Mouse (Mus musculus) splenic B cell, adult 2 months (primary cell): ENCODE data around the gene Fbxo30.
"Not testable (repeated sequence)": the region's sequence is repeated elsewhere in the genome, so short reads cannot be mapped to it uniquely, and the experiment has no call there.

Source experiments
- DNase-seq: peaks from one replicate; pipeline ENCODE4 v3.0.0-alpha.2; 2011; ENCODE audit warnings: low read depth, low spot score
- H3K27me3 ChIP-seq: 2 replicates; pipeline ENCODE4 v1.6.1; 2012; ENCODE audit warnings: mild to moderate bottlenecking, low read length, moderate library complexity, mixed read lengths; ENCODE audit not compliant: control insufficient read depth, poor library complexity, insufficient read depth, severe bottlenecking
- H3K36me3 ChIP-seq: 2 replicates; pipeline ENCODE4 v1.6.1; 2012; ENCODE audit warnings: mild to moderate bottlenecking, low read length, moderate library complexity, mixed read lengths; ENCODE audit not compliant: control insufficient read depth, poor library complexity, insufficient read depth, severe bottlenecking

The Fbxo30 gene

DNA sequence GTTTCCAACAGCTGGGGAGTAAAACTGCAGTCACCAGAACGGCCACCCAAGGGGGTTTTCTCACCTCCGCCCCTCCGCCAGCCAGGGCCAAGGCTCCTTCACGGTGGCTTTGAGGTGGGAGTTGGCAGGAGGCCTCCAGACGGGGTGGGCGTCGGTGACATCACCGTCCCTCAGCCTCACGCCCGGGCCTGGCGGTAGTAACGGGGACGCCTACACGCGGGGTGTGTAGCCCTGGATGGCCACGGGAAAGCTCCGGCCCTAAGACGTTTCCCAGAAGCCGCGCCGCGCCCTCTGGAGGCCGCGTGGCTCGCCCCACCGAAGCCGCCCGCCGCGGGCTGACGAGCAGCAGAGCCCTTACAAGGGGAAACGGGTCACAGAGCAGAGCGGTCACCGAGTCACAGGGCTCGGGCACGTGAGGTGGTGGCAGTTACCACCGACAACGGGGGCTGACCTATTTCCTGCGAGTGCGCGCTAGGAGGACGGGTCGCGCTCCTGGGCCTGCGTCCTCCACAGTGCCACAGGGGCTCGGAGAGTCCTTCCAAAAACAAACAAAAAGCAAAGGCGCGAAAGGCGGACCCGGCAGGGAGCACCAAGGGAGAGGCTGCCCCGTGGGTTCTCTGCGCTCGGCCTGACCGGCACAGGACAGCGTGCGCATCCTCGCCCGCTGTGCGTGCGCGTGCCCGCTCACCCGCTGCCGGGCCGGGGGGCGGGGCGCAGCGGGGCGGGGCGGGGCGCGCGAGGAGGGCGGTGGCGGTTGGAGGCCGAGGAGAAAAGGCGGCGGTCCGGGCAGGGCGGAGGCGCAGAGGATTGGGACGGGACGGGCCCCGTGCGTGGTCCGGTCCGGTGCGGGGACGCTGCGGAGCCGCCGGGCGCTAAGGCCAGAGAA lies at the start of gene Fbxo30:
Fbxo30 (plus strand) TSS at position 753 of the 886 bp plus-strand sequence.
- peak; percentile 88 for DNase-seq
- Histone ChIP-seq H3K27me3 (peaks cover 2% of the 10 kb centered on the region; the same call in 1 of the 2 replicates), H3K36me3 (no peaks in the 10 kb centered on the region)

DNA sequence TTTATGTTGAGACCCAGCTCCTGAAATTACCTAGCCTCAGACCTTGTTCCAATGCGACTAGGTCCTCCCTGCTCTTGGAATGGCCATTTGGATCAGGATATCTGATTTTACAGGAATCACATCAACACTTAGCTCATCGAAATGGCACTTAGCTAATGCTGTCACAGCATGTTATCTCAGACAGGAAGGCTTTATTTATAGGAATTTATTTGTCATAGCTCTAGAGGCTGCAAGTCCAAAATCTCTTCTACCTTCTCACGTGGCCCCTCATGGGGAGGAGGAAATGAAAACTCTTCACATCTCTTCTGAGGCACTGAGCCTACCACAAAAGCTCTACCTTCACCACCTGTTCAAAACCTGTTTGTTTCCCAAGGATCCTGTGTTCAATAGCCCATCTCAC lies 47.9 kb upstream of the Fbxo30 start:
- Histone ChIP-seq H3K36me3 (no peaks in the 10 kb centered on the region), H3K27me3 (no peaks in the 10 kb centered on the region)
- no peak for DNase-seq

DNA sequence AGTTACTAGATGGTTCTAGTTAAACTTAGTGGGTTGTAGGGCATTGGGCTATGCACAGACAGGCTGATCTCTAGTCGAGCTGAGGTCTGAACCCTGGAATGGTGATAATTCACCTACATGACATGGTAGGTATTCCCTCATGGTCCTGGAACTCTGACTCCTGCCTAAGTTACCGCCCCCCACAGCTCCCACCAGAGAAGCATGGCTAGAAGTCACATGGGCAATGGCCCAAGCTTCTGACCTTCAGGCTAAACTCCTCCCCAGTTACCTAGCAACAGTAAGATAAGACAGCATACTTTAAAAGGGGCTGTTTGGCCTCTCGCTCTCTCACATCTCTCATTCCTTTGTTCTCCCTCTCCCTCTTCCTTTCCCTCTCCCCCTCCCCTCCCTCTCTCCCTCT lies 38.1 kb upstream of the Fbxo30 start:
- DNase-seq: not testable (repeated sequence)

DNA sequence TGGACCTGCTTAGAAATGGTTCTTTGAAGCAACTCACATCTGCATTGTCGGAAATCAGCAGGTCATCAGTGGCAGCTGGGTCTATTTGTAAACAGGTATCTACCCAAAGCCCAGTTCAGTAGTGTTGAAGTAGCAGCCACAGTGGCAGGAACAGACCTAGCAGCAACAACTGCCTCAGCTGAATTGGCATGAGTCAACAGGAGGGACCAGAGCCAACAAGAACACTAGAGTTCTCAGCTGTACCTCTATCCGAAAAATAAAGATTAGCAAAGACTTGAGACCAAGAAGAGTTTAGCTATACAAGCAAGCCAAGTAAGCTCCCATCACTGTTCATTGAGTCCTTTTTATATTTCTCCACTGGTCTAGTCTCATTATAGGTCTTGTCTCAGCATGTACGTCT lies 32.9 kb upstream of the Fbxo30 start:
- DNase-seq: no peak
- H3K27me3 ChIP-seq: no peaks in the 10 kb centered on the region
- H3K36me3 ChIP-seq: no peaks in the 10 kb centered on the region

More for the DNA sequence above, 38.1 kb upstream of the Fbxo30 start:
- H3K27me3 ChIP-seq, H3K36me3 ChIP-seq: not testable (repeated sequence)

DNA sequence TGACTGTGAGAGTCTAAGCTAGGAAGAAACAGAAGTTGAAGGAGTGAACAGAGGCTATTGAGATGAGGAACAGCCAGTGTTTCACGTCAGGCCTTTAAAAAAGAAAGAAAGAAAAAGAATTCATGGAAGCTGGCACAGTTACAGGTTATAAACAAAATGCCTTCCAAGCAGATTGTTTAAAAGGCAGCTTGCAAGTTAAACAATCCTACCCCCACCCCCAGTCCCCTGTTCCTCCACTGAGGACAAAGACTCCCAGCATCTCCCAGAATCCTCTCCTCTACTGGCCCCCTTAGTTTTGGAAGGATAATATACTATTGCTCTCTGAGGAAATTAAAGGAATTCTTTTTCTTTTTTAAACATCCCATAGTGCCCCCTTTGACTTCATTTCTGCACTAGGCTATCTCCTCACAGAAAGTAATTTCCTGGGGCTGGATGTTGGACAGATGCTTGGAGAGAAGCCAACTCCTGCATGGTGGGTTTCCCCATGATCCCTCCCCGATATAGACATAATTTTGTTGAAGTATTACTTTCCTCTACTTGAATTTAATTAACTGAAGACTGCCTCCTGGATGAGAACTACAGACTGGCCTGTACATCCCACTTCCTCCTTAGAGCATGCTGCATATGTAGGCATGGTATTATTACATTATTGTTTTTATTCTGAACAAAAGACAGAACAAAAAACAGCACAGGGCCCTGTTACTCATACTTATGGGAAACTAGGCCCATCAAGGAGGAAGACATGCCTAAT lies 30.7 kb upstream of the Fbxo30 start:
- H3K36me3 ChIP-seq: no peaks in the 10 kb centered on the region
- no peaks in the 10 kb centered on the region for H3K27me3 ChIP-seq
- no peak for DNase-seq

DNA sequence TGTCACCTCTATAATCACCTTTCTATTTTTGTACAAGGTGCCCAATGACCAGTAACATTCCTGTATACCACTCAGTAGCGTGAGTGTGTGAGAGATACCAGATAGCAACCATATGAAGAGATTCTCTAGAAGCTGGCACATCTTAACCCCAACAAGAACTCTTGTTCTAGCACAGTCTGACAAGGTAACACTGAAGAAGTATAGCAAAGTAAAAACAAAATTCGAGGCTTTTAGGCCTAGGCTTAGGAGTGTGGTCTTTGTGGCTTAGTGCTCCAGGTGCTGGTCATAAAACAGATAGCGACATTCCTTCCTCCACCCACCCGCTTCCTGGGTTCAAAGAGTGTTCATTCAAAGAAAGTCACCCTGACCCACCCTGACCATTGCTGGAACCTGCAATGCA lies 27.5 kb upstream of the Fbxo30 start:
- DNase-seq, H3K27me3 ChIP-seq, H3K36me3 ChIP-seq: not testable (repeated sequence)

DNA sequence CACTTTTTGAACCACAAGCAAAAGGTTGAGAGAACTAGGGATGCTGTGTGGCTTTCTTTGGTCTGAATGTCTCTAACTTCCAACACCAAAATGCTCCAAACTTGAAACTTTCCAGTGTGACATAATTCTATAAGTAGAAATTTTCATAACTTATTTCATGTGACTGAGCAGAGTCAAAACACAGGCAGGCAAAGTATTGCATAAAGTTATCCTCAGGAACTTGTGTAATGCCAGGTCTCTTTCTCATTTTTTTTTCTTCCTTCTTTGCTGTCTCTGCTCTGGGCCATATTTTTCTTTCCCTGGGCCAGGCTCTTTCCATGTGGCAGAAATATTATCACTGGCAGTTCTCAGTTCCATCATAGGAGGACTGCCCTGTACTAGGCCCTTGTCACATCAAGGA lies 21.0 kb upstream of the Fbxo30 start:
- H3K27me3 ChIP-seq: no peaks in the 10 kb centered on the region
- DNase-seq: no peak
- H3K36me3 ChIP-seq: no peaks in the 10 kb centered on the region

DNA sequence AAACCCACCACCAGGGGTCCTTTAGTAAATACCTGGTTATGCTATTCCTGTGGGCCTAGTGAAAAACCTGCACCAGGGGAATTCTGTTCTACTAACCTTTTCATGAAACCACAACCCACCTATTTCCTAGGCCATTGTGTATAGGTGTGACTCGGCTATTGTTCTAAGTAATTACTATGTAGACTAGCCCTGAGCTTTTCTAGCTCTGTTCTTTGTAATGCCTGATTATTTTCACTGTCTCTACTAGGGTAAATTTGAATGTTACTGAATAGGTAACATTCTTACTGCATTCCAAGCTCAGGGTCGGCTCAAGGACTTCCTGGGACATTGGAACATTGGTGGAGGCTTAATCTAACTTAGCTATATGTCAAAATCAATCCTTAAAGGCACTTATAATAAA lies 18.8 kb upstream of the Fbxo30 start:
- not testable (repeated sequence) for H3K27me3 ChIP-seq, H3K36me3 ChIP-seq, DNase-seq

DNA sequence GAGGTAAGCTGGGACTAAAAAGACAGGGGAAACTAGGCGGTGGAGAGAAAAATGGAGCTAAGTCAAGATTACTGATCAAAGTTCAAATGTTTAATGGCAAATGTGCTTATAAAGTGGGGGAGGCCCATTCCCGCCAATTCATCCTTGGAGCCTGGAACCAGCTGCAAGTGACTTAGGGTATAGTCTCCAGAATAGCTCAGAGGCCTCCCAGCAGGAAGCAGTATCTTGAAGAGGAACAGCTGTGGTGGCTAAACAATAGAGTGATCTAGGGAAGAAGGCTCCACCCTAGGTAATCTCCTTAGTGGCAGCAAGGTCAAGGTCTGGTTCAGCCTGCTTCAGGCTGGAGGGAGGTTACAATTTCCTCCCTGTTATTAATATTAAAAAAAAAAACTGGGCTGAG lies 17.3 kb upstream of the Fbxo30 start:
- not testable (repeated sequence) for H3K27me3 ChIP-seq, H3K36me3 ChIP-seq, DNase-seq

DNA sequence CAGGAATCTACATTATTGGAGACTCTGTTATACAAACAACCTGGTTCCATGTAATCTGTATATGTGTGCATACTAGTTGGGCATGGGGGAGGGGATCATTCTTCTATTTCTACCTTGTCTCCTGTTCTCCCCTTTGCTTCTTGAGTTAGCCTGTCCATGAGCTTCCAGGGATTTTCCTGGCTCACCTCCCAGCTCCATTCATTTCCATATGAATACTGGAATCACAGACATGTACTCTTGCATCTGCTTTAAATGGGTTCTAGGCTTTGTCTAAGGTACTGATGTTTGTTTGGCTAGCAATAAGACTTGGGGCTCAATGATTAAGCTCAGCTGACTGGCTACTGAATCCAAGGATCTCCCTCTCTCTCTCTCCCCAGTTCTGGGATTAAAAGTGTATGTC lies 12.0 kb upstream of the Fbxo30 start:
- DNase-seq: no peak
- Histone ChIP-seq H3K27me3 (no peaks in the 10 kb centered on the region), H3K36me3 (no peaks in the 10 kb centered on the region)

DNA sequence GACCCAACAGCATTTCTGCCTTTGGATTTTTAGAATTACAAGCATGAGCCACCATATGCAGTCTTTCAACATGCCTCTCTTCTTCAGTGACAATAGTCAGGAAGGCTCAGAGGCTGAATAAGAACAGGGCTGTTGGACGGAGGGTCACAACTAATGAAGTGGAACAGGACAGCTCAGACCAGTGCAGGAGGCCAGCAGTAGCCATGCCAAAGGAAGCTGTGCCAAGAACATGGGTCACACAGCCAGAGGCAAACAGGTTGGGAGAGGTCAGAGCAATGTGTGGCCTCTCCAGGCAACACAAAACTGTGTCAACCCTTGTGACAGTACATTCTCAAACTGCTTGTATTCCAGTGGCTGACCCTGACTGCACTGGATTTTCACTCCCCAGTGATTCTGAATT lies 6.7 kb upstream of the Fbxo30 start:
- DNase-seq: no peak
- no peaks in the 10 kb centered on the region for H3K36me3 ChIP-seq

DNA sequence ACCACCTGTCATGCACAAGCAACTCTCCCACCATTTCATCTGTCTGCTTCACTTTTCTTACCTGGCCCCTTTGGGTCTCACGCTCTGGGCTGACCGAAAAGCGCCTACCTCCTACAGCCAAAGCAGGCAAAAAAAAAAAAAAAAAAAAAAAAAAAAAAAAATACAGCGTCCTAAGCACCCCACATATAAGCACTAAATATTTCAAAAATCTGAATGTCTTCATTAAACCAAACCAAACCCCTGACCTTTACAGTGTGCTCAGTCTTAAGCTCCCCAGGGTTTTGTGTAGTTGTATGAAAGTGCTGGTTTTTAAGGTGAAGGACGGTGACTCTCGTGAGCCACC lies 924 bp upstream of the Fbxo30 start:
- Histone ChIP-seq H3K36me3 (no peaks in the 10 kb centered on the region), H3K27me3 (peaks cover 2% of the 10 kb centered on the region; the same call in 1 of the 2 replicates)
- DNase-seq: no peak

More for the DNA sequence above, 6.7 kb upstream of the Fbxo30 start:
- H3K27me3 ChIP-seq: no peaks in the 10 kb centered on the region

DNA sequence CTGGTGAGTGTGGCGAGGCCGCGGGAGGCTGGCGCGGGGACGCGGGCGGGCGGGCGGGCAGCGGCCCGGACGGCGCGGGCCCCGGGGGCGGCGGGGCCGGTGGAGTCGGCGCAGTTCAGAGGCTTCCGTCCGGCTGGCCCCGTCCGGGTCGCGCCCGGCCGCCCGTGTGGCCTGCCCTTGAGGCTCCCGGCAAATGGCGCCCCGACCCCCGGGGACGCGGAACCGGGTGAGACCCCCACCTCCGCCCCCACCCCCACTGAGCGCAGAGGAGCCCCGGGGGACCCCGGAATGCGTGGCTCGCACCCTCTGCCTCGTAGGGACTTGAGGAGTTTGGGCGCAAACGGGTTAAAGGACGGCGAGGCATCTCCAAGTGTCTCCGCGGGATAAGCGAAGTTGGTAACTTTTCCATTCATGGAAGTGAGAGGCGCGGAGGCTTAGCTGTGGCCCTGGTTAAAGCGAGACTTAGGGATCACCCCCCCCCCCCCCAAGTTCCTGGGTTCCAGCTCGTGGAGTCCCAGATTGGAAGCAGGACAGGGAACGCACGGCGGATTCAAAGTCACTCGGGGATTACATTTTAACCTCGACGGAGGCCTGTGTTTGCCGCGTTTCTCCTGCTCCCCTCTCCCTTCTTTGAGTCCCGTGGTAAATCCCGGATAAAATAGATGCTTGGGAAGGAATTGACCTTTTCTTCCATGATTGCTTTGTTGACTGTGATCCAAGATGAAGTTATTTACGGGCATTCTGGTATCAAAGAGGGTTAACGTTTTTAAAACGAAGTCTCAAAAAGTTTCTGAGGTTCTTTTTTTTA lies 572 bp downstream of the Fbxo30 start:
- Histone ChIP-seq H3K27me3 (peaks cover 2% of the 10 kb centered on the region; the same call in 1 of the 2 replicates), H3K36me3 (no peaks in the 10 kb centered on the region)
- DNase-seq: peak; percentile 19

DNA sequence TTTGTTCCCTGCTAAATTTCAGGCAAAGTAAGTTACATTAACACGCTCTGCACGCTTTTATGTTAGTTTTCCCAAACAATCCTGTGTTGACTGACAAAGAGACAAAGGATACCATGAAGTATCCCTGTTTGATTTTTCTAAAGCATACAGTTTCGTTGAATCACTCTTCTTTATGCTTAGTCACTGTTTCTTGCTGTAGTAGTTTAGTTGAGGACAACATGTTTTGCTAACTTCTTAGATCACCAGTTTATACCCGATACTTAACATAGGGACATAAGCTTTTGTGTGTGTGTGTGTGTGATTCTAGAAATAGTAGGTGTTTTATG lies 1.1 kb downstream of the Fbxo30 start:
- peak; percentile 18 for DNase-seq
- no peaks in the 10 kb centered on the region for H3K36me3 ChIP-seq
- peaks cover 2% of the 10 kb centered on the region; the same call in 1 of the 2 replicates for H3K27me3 ChIP-seq

DNA sequence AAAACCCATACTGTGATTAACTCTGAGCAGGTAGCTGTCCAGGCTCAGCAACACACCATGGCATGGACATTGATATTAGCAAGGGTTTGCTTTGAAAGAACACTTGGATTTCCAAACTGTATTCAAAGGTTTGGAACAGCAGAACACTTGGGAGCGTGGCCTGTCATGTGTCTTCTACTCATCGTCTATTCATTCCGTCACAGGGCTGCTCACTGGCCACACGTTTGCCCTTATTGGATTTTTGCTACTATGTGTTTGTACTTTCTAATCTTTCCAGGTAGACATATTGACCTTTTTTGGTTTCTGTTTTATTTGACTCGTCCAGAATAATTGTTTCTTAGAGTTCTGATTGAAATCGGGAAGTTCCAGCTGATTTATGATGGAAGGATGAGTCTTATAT lies 17.3 kb downstream of the Fbxo30 start:
- Histone ChIP-seq H3K27me3 (no peaks in the 10 kb centered on the region), H3K36me3 (no peaks in the 10 kb centered on the region)
- DNase-seq: no peak
